Mouse (Mus musculus) testis, adult 2 months (tissue): ENCODE data around the gene Cks2.

Experiments
- CTCF ChIP-seq: fragments of 200-500 bp; IDR thresholded peaks from 2 replicates; pipeline ENCODE4 v1.5.1; 2012; ENCODE audit warnings: low read depth, mild to moderate bottlenecking, inconsistent platforms, low read length, moderate library complexity; ENCODE audit not compliant: control insufficient read depth, insufficient read depth, insufficient replicate concordance
- POLR2A ChIP-seq: fragments of 200-500 bp; IDR thresholded peaks from 2 replicates; pipeline ENCODE4 v1.6.1; 2012; ENCODE audit warnings: low read depth, mild to moderate bottlenecking, inconsistent platforms, low read length, moderate library complexity; ENCODE audit not compliant: control insufficient read depth

DNA sequence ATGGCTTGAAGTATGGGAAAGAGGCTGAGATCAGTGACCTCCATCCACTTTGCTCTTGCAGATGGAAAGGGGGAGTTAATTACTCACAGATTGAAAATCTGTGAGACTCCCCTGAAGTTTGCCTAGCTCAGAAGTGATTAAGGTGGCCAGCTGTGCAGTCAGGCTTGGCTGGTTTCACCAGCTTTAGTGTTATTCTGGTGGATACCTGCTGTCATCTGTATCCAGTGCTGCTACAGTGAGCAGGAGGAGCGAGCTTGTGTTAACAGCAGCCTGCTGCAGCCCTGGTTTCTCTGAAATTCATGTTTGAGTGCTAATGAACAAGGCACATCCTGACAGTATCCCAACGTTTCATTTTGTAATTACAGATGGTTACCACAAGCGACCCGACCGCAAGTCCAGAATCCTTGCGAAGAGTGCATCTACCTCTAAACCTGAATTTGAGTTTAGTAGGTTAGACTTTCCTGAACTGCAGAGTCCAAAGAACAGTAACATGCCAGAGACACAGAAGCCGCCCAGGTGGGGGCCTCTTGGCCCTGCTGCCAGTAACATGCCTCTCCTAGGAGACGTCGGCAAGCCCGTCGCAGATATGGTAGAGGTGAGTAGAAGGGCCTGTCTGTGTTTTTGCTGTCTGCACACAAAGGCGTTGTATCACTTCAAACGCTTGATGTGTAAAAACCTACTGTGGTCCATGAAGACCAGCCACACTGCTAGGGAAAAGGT is 11.6 kb downstream of the Cks2 start:
- no peak for TF ChIP-seq CTCF
- no peak for TF ChIP-seq POLR2A
